Mouse (Mus musculus): ENCODE results near the gene Calr. TPM values are rescaled to one million over a fixed set of nuclear protein-coding genes. Genes with fewer than 3 reads are reported as not detected.
A peak's percentile ranks its signal among the peaks of the same experiment; 100 is the strongest.

Gene Calr
- polyA plus RNA-seq, 1 experiment from 2014 or later: 747 TPM

DNA sequence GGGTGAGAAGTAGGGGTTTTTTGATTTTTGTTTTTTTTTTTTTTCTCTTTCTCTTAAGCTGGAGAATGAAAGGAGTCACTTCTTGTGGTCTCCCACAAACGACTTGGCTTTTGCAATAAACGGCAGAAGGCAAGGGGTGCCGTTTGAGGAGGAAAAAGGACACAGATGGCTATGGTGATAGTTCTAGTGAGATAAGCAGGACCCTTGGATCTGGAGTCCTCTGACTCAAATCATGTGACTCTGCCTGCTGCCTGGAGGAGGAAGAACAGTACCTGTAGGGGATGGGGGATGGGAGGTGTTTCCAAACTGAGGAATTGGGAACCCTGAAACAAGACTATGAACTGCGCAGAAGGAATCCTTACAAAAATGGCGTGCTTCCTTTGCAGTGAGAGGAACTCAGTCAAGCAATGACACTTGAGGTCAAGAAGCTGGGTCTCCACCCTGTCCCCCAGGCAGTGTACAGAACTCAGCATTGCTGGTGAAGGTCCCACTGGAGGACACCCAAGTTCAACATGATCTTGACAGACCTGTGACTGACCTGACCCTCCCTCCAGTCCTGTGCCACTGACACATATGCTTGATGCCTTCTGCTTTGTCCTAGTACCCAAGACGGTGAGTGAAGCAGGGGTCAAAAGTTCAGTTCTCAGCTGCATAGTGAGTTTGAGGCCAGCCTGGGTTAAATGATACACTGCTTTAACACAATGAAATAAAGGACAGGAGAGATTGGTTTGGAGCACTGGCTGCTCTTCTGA is 1.1 kb upstream of the Calr start:
- H3K9me3 ChIP-seq (ENCODE audit: control insufficient read depth, low read length): no peaks in the 10 kb centered on the region
- H3K4me2 ChIP-seq: peak overlapping the region; percentile 65
- no peak for DNase-seq (ENCODE audit: low spot score, missing footprints)
- H3K27me3 ChIP-seq (ENCODE audit: control insufficient read depth, insufficient read depth, low read length): no peaks in the 10 kb centered on the region
- 0 out of 2 replicates have a peak overlapping the region, but pooled peaks have one; percentile 21 for H3K27ac ChIP-seq (ENCODE audit: low read depth, low read length)
- ATAC-seq (ENCODE audit: low FRiP score): no peak
- peaks cover 20% of the 10 kb centered on the region for H3K36me3 ChIP-seq (ENCODE audit: control insufficient read depth, insufficient read depth, low read length)
- peaks cover 18% of the 10 kb centered on the region for H3K4me1 ChIP-seq (ENCODE audit: control insufficient read depth, insufficient read depth, low read length)
- H3K9ac ChIP-seq (ENCODE audit: low read length): peak overlapping the region; percentile 72
- peak overlapping the region; percentile 97 for H3K4me3 ChIP-seq (ENCODE audit: low read depth, low read length)
- WGBS: 61% methylated on average over 6 of the region's 6 CpGs

DNA sequence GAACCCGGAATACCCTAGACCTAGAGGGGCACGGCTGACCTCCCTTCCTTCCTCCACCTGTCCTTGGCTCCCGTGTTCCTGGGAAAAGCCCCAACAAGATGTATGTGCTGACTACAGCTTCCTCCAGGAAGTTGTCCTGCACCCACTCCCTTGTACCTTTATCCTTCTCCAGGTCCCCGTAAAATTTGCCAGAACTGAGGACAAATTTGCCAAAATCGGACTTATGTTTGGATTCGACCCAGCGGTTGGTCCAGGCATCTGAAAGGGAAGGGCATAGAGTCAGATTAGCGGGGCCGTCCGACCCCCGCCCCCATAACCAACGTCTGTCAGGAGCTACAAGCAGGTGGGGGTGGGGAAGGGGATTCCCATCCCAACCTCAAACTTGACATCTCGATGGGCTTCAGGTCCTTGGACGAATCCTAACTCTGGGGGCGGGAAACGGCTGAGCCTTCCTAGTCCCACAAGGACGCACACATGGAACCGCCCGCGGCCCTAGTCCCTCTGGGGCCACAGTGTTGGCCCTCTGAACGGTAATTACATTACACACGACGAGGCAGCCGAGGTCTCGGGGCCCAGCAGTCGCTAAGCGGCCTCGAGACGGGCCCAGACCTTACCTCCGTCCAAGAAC is 526 bp downstream of the Calr start:
- H3K27ac ChIP-seq (ENCODE audit: low read depth, low read length): peak overlapping the region; percentile 77
- ATAC-seq (ENCODE audit: low FRiP score): no peak; the same call in 1 of the 2 replicates
- peaks cover 31% of the 10 kb centered on the region for H3K36me3 ChIP-seq (ENCODE audit: control insufficient read depth, insufficient read depth, low read length)
- DNase-seq (ENCODE audit: low spot score, missing footprints): no peak
- no peaks in the 10 kb centered on the region for H3K27me3 ChIP-seq (ENCODE audit: control insufficient read depth, insufficient read depth, low read length)
- no peaks in the 10 kb centered on the region for H3K9me3 ChIP-seq (ENCODE audit: control insufficient read depth, low read length)
- 2% methylated on average over 30 of the region's 30 CpGs for WGBS
- peak overlapping the region; percentile 78 for H3K4me2 ChIP-seq
- peak overlapping the region; percentile 97 for H3K4me3 ChIP-seq (ENCODE audit: low read depth, low read length)
- H3K4me1 ChIP-seq (ENCODE audit: control insufficient read depth, insufficient read depth, low read length): peaks cover 18% of the 10 kb centered on the region
- peak overlapping the region; percentile 98 for H3K9ac ChIP-seq (ENCODE audit: low read length)

DNA sequence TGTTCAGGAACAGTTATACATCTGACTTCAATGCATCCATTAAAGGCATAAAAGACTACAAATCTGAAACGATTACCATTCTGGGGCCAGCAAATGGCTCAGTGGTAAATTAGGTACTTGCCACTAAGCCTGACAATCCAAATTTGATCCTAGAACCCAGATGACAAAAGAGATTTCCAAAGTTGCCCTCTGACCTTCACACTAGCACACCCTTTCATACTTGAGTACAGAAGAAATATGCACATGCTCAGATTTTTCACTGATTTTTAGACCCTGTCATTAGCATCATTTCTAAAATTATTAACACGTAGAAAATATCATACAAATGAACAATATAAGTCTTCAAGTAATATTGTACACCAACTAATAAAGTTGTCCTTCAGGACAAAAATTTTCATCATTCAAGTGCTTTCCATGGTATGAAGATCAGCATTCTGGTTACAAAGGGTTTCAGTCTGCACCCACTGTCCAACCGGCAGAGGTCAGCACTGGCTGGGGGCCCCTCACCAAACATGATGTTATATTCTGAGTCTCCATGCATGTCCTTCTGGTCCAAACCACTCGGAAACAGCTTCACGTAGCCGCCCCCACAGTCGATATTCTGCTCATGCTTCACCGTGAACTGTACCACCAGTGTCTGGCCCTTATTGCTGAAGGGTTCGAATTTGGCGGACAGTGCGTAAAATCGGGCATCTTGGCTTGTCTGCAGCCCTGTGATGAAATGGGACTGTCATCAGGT is 1.2 kb downstream of the Calr start:
- no peak for ATAC-seq (ENCODE audit: low FRiP score)
- peak; percentile 89 for DNase-seq (ENCODE audit: low spot score, missing footprints)
- peak overlapping the region; percentile 98 for H3K9ac ChIP-seq (ENCODE audit: low read length)
- no peaks in the 10 kb centered on the region for H3K9me3 ChIP-seq (ENCODE audit: control insufficient read depth, low read length)
- 22% methylated on average over 12 of the region's 12 CpGs for WGBS
- H3K4me2 ChIP-seq: peak overlapping the region; percentile 78
- H3K4me3 ChIP-seq (ENCODE audit: low read depth, low read length): peak overlapping the region; percentile 97
- H3K27ac ChIP-seq (ENCODE audit: low read depth, low read length): peak overlapping the region; percentile 3; the same call in 1 of the 2 replicates
- no peaks in the 10 kb centered on the region for H3K27me3 ChIP-seq (ENCODE audit: control insufficient read depth, insufficient read depth, low read length)
- peaks cover 18% of the 10 kb centered on the region for H3K4me1 ChIP-seq (ENCODE audit: control insufficient read depth, insufficient read depth, low read length)
- H3K36me3 ChIP-seq (ENCODE audit: control insufficient read depth, insufficient read depth, low read length): peaks cover 31% of the 10 kb centered on the region

DNA sequence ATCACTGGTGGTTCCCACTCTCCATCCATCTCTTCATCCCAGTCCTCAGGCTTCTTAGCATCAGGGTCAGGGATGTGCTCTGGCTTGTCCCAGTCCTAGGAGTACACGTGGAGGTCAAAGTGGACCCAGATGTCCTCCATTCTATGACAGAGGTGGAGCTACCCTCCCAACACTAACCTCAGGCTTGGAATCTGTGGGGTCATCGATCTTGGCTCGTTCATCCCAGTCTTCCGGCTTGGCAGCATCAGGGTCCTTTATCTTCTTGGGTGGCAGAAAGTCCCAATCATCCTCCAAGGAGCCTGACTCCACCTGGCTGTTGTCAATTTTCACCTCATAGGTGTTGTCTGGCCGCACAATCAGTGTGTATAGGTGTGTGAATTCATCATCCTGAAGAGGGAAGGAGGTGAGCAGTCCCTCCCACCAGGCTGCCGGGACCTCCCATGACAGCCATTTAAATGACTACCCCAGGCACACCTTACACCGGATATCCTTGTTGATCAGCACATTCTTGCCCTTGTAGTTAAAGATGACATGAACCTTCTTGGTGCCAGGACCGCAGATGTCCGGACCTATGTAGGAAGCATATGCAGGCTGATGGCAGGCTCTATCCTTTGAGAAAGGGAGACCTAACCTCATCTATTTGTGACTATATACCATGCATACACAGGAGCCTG is 2.2 kb downstream of the Calr start:
- no peaks in the 10 kb centered on the region for H3K27me3 ChIP-seq (ENCODE audit: control insufficient read depth, insufficient read depth, low read length)
- H3K4me1 ChIP-seq (ENCODE audit: control insufficient read depth, insufficient read depth, low read length): peaks cover 23% of the 10 kb centered on the region
- peak overlapping the region; percentile 97 for H3K4me3 ChIP-seq (ENCODE audit: low read depth, low read length)
- H3K9me3 ChIP-seq (ENCODE audit: control insufficient read depth, low read length): no peaks in the 10 kb centered on the region
- H3K36me3 ChIP-seq (ENCODE audit: control insufficient read depth, insufficient read depth, low read length): peaks cover 31% of the 10 kb centered on the region
- peak overlapping the region; percentile 98 for H3K9ac ChIP-seq (ENCODE audit: low read length)
- ATAC-seq (ENCODE audit: low FRiP score) (no peak), DNase-seq (ENCODE audit: low spot score, missing footprints) (peak; percentile 83)
- H3K4me2 ChIP-seq: peak overlapping the region; percentile 78
- WGBS: 89% methylated on average over 9 of the region's 9 CpGs
- no peak overlapping the region for H3K27ac ChIP-seq (ENCODE audit: low read depth, low read length)

DNA sequence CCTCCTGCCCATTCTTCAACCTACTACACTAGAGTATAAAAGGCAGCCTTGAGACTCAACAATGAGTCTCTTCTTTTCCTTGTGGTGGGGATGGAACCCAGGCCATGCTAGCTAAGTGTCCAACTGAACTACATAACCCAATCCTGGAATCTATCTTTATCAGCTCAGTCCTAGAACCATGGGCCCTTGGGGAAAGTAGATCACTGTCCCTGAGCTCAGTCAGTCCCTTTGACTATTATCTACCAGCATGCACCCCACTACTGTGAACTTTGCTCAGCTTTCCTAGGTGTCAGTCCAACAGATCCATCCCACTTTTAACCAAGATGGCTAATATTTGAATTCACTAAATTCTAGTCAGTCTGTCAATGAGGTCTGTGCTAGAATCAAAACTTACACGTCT is 5.2 kb downstream of the Calr start:
- no peak overlapping the region for H3K27ac ChIP-seq (ENCODE audit: low read depth, low read length)
- no peaks in the 10 kb centered on the region for H3K27me3 ChIP-seq (ENCODE audit: control insufficient read depth, insufficient read depth, low read length)
- 87% methylated on average over 1 of the region's 1 CpGs for WGBS
- H3K4me1 ChIP-seq (ENCODE audit: control insufficient read depth, insufficient read depth, low read length): peaks cover 22% of the 10 kb centered on the region
- peaks cover 48% of the 10 kb centered on the region for H3K36me3 ChIP-seq (ENCODE audit: control insufficient read depth, insufficient read depth, low read length)
- ATAC-seq (ENCODE audit: low FRiP score) (no peak), DNase-seq (ENCODE audit: low spot score, missing footprints) (no peak)
- no peak overlapping the region for H3K4me3 ChIP-seq (ENCODE audit: low read depth, low read length)
- no peak overlapping the region for H3K4me2 ChIP-seq
- H3K9ac ChIP-seq (ENCODE audit: low read length): no peak overlapping the region
- H3K9me3 ChIP-seq (ENCODE audit: control insufficient read depth, low read length): no peaks in the 10 kb centered on the region

DNA sequence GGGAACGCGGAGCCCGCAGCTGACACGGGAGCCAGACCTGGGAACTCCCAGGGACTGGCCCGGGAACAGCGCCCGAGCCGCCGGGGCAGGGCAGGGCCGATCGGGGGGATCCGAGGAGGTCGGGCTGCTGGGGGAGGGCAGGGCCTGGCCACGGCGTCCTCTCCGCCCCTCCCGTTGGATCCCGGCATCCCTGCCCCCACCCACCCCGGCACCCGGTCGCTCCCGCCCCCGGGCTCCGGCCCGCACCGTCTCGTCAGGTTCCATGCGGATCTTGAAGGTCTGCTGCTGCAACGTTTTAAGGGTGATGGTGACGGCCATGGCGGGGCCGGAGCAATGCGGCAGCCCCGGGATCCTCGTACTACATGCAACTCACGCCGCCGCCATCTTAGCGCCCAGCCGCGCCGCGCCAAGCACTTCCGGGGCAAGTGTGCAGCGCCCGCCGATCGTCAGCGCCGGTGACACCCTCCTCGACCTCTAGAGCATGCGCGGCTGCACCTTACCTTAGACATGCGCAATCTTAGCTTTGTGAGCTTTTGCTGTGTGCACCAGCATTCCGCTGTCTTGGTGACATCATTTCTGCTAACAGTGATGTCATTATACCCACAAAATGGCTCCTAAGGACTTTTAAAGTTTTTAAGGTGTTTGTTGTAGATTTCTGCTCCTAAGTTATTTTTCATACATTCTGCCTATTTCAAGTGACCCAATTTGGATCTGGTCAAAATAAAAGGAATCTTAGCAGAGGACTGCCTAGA is 6.3 kb downstream of the Calr start, which contains the start of gene Rad23a:
Gene Rad23a, minus strand, starts transcription at position 418 of the 752 bp plus-strand sequence.
- DNase-seq (ENCODE audit: low spot score, missing footprints) (peak; percentile 98), ATAC-seq (ENCODE audit: low FRiP score) (peak; percentile 97)
- H3K9me3 ChIP-seq (ENCODE audit: control insufficient read depth, low read length): no peaks in the 10 kb centered on the region
- H3K4me1 ChIP-seq (ENCODE audit: control insufficient read depth, insufficient read depth, low read length): peaks cover 22% of the 10 kb centered on the region
- peaks cover 57% of the 10 kb centered on the region for H3K36me3 ChIP-seq (ENCODE audit: control insufficient read depth, insufficient read depth, low read length)
- peak within 1 kb of the TSS; percentile 94 for H3K4me3 ChIP-seq (ENCODE audit: low read depth, low read length)
- peak within 1 kb of the TSS; percentile 68 for H3K4me2 ChIP-seq
- peak within 1 kb of the TSS; percentile 97 for H3K9ac ChIP-seq (ENCODE audit: low read length)
- no peaks in the 10 kb centered on the region for H3K27me3 ChIP-seq (ENCODE audit: control insufficient read depth, insufficient read depth, low read length)
- under 1% methylated on average over 51 of the region's 55 CpGs for WGBS
- peak within 1 kb of the TSS; percentile 85 for H3K27ac ChIP-seq (ENCODE audit: low read depth, low read length)

DNA sequence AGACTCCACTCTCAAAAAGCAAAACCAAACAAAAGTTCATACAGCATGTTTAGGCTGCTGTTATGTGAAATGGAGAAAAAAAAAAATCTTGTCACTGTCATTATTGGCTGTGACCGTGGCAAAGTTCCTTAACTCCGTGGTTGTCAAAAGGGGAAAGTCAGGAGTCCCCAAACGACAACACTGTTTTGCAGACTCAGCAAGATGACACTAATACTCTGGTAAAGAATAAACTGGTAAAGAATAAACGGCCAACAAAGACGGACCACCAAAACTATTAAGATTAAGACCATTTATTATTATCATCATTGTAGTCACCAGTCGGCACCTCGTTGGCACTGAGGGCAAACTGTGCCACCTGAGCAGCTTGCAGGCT is 6.9 kb downstream of the Calr start:
- DNase-seq (ENCODE audit: low spot score, missing footprints) (no peak), ATAC-seq (ENCODE audit: low FRiP score) (no peak)
- Histone ChIP-seq H3K9me3 (ENCODE audit: control insufficient read depth, low read length) (no peaks in the 10 kb centered on the region), H3K27me3 (ENCODE audit: control insufficient read depth, insufficient read depth, low read length) (no peaks in the 10 kb centered on the region), H3K9ac (ENCODE audit: low read length) (peak overlapping the region; percentile 97), H3K4me3 (ENCODE audit: low read depth, low read length) (peak overlapping the region; percentile 94), H3K4me1 (ENCODE audit: control insufficient read depth, insufficient read depth, low read length) (peaks cover 17% of the 10 kb centered on the region), H3K27ac (ENCODE audit: low read depth, low read length) (peak overlapping the region; percentile 85), H3K4me2 (peak overlapping the region; percentile 68), H3K36me3 (ENCODE audit: control insufficient read depth, insufficient read depth, low read length) (peaks cover 57% of the 10 kb centered on the region)
- WGBS: 4% methylated on average over 7 of the region's 7 CpGs

DNA sequence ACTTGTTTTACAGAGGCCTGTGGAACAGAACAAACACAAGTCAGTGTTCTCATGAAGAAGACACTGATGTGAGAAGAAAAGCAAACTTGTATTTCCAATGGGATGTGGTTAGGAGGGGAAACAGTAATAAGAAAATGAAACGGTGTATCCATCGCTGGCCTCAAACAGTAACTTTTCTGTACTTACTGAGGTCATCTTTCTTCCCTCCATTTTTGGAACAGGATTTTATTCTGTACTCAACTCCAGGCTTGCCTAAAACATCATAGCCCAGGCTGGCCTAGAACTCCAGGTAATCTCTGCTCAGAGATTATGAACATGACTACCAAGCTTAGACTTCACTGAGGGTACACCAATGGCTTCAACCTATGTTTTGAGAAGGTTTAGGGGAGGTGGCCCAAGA is 7.3 kb downstream of the Calr start:
- Histone ChIP-seq H3K27ac (ENCODE audit: low read depth, low read length) (no peak overlapping the region), H3K27me3 (ENCODE audit: control insufficient read depth, insufficient read depth, low read length) (no peaks in the 10 kb centered on the region), H3K9me3 (ENCODE audit: control insufficient read depth, low read length) (no peaks in the 10 kb centered on the region), H3K4me1 (ENCODE audit: control insufficient read depth, insufficient read depth, low read length) (peaks cover 12% of the 10 kb centered on the region), H3K4me2 (peak overlapping the region; percentile 68), H3K36me3 (ENCODE audit: control insufficient read depth, insufficient read depth, low read length) (peaks cover 52% of the 10 kb centered on the region), H3K4me3 (ENCODE audit: low read depth, low read length) (peak overlapping the region; percentile 94; the same call in 1 of the 2 replicates), H3K9ac (ENCODE audit: low read length) (no peak overlapping the region)
- DNase-seq (ENCODE audit: low spot score, missing footprints) (peak; percentile 82), ATAC-seq (ENCODE audit: low FRiP score) (no peak)
- 94% methylated on average over 2 of the region's 2 CpGs for WGBS
